Mouse (Mus musculus): Measurements from ENCODE around the gene Gpr137c.
A peak's percentile ranks its signal among the peaks of the same experiment; 100 is the strongest.

Gene Gpr137c

GRCm38 (mm10) chr14:45219281-45220089, at the start of gene Gpr137c:
TSS of gene Gpr137c (plus strand) at chr14:45219717.
- peak; percentile 98 for DNase-seq (ENCODE audit: low spot score)

GRCm38 (mm10) chr14:45172260-45172659, 47.3 kb upstream of the Gpr137c start:
- no peak for DNase-seq (ENCODE audit: low spot score)

GRCm38 (mm10) chr14:45175012-45175740, 44.3 kb upstream of the Gpr137c start:
- DNase-seq (ENCODE audit: low spot score): no peak

GRCm38 (mm10) chr14:45179186-45179585, 40.3 kb upstream of the Gpr137c start:
- DNase-seq (ENCODE audit: low spot score): no peak

- DNase-seq (ENCODE audit: low spot score): no peak
Measured at GRCm38 (mm10) chr14:45179606-45180005, 39.9 kb upstream of the Gpr137c start.

- DNase-seq (ENCODE audit: low spot score): no peak
Measured at GRCm38 (mm10) chr14:45181611-45182010, 37.9 kb upstream of the Gpr137c start.

GRCm38 (mm10) chr14:45190999-45191398, 28.5 kb upstream of the Gpr137c start:
- DNase-seq (ENCODE audit: low spot score): no peak

- no peak for DNase-seq (ENCODE audit: low spot score)
Measured at GRCm38 (mm10) chr14:45200607-45201006, 18.9 kb upstream of the Gpr137c start.

GRCm38 (mm10) chr14:45210683-45211082, 8.8 kb upstream of the Gpr137c start:
- DNase-seq (ENCODE audit: low spot score): no peak

GRCm38 (mm10) chr14:45211431-45211830, 8.1 kb upstream of the Gpr137c start:
- DNase-seq (ENCODE audit: low spot score): no peak

- DNase-seq (ENCODE audit: low spot score): no peak
Measured at GRCm38 (mm10) chr14:45216711-45217340, 2.7 kb upstream of the Gpr137c start.

- DNase-seq (ENCODE audit: low spot score): no peak
Measured at GRCm38 (mm10) chr14:45217693-45218092, 1.8 kb upstream of the Gpr137c start.

- peak; percentile 91 for DNase-seq (ENCODE audit: low spot score)
Measured at GRCm38 (mm10) chr14:45220090-45220956, 806 bp downstream of the Gpr137c start, which contains the start of gene Txndc16. TSS of gene Txndc16 (minus strand) at chr14:45220328.

- DNase-seq (ENCODE audit: low spot score): no peak
Measured at GRCm38 (mm10) chr14:45220957-45221630, 1.6 kb downstream of the Gpr137c start.

GRCm38 (mm10) chr14:45239042-45239441, 19.5 kb downstream of the Gpr137c start:
- no peak for DNase-seq (ENCODE audit: low spot score)

GRCm38 (mm10) chr14:45241613-45242012, 22.1 kb downstream of the Gpr137c start:
- no peak for DNase-seq (ENCODE audit: low spot score)

GRCm38 (mm10) chr14:45251548-45252076, 32.1 kb downstream of the Gpr137c start:
- no peak for DNase-seq (ENCODE audit: low spot score)

- no peak for DNase-seq (ENCODE audit: low spot score)
Measured at GRCm38 (mm10) chr14:45263831-45264592, 44.5 kb downstream of the Gpr137c start.

- DNase-seq (ENCODE audit: low spot score): no peak
Measured at GRCm38 (mm10) chr14:45275816-45276215, 56.3 kb downstream of the Gpr137c start.

GRCm38 (mm10) chr14:45282066-45282465, 62.5 kb downstream of the Gpr137c start:
- no peak for DNase-seq (ENCODE audit: low spot score)

Data from testis, postnatal 10 days (tissue).